Mouse (Mus musculus) liver, adult (tissue): ENCODE measurements around the gene Gm16181.

Experiments used
- GATA4 ChIP-seq: IDR thresholded peaks from 2 replicates; pipeline ENCODE4 v1.6.1; 2014; ENCODE audit warnings: mild to moderate bottlenecking, low read length; ENCODE audit not compliant: insufficient replicate concordance

Gene Gm16181

DNA sequence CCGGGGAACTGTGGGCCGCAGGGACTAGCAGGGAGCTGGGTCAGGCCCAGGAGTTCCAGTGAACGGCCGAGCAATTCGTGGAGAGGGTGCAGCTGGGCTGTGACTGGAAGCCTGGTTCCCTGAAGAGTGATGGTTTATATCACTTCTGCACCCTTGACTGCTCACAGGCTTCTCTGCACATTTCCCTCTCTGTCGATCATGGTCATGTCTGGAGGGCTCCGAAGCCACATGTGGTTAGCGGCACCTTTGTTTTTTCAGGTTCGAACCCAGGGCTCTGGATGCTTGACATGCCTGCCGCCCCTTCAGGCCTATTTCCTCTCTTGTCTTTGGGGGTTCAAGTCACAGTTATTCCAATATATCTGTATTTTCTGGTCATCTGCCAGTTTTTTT lies 15.3 kb upstream of the Gm16181 start:
- TF ChIP-seq GATA4, result no peak

DNA sequence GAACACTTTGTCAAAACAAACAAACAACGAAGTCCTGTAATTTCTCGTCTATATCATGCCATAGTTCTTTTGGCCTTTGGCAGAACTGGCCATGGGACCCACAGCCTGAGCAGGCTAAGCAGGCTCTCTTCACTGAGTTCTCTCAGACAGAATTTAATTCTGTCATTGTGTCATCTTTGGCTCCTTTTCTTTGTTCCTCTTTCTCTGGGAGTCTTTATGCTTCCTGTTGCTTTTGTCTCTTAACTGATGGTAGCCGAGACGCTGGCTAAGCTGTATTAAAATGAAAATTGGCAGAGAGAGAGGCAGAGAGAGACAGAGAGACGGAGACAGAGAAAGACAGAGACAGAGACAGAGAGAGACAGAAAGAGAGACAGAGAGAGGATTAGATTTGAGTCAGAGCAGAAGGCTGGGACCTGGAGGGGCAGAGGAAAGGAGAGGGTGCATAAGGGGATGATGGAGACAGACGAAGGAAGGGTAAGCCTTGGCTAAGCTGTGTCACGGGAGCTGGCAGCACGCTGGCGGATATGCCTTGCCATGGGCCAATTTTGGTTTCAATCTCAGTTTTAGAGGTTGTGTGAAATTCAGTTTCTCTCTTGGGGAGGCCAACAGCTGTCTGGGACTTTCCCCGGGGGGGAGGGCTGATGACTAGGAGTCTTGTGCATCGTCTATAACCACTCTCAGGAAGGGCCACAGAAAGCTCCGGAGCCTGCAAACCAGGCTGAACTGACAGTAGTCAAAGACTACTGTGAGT lies 10.7 kb upstream of the Gm16181 start:
- no peak for TF ChIP-seq GATA4

DNA sequence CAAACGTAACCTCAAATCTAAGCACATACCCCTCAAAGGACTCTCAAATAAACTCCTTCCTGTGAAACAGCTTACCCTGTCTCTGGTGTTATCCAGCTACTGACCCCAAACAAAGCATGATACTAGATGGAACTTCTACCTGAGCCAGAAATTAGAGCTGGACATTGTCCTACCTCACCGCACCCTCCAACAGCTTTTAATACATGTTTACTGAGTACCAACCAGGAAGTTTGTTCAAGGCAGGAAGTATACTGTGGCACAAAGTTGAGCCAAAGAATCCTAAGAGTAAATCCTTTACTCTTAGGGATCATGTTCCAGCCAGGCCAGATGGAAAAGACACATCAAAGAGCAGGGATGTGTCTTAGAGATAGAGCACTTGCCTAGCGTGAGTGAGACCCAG lies 10.0 kb upstream of the Gm16181 start:
- TF ChIP-seq GATA4, result no peak

DNA sequence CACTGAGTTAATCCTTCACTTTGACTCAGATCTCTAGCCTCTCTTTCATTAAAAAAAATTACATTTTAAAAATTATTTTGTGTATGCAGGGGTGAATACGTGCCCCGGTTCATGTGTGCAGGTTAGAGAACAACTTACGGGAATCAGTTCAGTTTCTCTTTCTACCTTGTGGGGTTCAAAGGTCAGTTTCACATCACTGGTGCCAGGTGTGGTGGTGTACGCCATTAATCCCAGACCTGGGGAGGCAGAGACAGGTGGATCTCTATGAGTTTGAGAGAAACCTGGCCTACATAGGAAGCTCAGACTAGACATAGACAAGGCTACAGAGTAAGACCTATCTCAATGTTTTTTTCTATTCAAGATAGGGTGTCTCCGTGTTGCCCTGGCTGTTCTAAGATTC lies 7.6 kb upstream of the Gm16181 start:
- TF ChIP-seq GATA4, result no peak

DNA sequence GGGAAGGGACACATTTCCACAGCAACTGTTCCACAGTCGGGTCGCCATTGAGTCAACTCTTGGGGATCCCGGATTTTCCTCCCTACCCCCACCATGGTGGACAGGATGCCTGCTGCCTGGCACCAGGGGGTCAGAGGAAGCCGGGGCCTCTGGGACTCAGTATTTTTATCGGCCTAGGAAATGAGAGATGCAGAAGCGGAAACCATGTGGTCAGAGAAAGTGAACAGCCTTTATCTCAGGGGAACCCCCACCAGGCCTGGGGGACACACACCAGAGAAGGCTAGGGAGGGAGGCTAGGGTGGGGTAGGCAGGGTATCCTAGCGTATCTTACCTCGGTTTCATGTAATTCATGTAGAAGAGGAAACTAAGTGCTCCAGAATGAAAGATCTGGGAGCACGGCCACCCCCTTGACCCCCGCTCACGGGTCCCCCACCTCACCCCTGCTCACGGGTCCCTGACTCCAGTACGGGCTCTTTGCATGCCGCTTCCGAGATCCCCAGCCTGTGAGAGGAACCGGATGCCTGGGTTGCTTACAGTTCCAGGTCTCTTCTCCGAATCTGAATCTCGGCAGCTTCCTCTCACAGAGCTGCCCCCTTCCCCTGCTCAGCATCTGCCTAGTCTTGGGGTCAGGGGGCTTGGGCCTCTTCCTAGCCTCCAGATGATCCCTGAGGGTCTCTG lies 2.0 kb upstream of the Gm16181 start:
- peak; percentile 83; the same call in 1 of the 2 replicates for TF ChIP-seq GATA4

DNA sequence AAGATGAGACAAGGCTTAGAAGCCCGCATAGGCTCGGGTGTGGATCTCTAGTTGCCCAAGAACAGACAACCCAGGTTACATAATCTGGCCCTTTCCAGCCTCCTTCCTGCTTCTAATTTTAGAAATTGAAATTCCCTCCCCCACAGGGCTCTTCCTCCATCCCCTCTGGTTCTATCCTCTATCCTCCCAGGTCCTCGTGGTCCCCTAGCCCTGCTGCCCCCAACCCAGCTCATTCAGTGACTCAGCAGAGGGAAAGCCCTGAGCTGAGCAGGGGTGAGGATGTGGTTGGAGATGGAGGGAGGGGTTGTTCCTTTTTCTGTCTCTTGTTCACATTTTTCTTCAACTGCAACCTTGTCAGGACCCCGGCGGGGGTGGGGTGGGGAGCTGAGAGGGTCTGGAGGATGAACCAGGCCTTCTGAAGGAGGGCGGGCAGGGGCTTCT lies 1.0 kb upstream of the Gm16181 start:
- no peak for TF ChIP-seq GATA4

DNA sequence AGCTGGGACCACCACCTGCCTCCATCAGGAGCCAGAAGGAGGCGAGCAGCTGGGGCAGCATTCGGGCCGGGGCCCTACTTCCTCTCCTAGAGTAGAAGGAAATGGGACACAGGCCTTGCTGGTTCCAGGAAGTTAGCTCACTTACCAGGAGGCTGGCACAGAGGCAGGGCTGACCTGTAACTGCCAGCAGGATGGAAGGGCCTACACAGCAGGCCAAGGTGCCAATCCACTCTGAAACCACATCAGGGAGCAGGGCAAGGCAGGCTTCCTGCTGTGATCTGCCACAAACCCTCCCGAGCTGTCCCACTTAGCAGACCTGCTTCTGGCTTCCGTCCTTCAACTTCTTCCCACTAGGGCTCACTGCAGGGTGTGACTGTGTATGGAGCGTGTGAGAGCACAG lies 1.7 kb downstream of the Gm16181 start:
- TF ChIP-seq GATA4, result no peak

DNA sequence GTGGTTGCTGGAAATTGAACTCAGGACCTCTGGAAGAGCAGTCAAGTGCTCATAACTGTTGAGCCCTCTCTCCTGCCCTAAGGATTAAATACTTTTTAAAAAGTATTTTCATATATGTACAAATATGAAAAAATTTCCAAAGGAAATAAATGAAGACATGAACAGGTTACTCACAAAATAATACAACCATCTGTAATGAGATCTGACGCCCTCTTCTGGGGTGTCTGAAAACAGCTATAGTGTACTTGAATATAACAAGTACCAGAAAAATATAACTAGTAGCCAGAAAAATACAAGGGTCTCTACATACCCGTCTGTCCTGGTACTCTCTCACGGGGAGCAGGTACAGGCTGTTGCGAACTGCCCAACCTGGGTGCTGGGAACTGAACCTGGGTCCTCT lies 4.0 kb downstream of the Gm16181 start:
- TF ChIP-seq GATA4, result no peak

DNA sequence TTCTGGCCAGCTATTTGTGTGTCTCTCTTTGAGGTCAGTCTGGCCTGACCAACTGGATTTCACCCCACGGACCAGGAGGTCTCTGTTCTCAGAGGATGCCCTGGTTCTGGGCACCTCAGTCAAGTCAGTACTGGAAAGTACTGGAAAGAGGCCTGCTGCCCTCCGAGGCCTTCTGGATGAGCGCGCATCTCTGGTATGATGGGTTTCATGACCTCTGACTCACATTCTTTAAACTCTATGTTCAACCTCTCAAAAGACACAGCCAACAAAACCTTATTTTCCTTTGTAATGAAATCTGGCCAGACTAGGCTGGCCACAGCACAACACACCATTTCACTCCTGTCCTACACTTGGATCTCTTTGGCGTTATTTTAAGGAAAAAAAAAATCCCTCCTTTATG lies 4.8 kb downstream of the Gm16181 start:
- TF ChIP-seq GATA4, result no peak

DNA sequence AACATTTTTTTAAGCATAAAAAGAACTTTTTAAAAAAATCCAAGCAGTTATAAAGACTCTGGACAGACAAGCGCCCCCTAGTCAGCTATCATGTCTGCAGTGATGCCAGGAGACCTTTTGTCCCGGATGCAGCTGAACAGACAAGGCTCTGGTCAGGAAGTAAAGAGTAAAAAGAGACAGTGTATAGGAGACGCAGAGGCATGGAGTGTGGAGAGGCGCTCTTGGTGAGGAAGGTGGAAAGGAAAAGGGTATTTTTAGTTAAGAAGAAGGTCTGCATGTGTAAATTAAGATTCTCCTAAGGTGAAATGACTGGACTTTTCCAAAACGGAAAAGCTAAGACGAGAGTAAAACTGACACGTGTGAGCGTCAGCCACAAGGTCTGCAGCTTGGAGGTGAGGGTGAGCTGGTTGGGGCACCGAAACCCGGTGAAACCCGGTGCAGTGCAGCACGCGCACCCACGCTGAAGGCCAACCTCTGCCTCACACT lies 6.0 kb downstream of the Gm16181 start:
- peak; percentile 72; the same call in 1 of the 2 replicates for TF ChIP-seq GATA4

DNA sequence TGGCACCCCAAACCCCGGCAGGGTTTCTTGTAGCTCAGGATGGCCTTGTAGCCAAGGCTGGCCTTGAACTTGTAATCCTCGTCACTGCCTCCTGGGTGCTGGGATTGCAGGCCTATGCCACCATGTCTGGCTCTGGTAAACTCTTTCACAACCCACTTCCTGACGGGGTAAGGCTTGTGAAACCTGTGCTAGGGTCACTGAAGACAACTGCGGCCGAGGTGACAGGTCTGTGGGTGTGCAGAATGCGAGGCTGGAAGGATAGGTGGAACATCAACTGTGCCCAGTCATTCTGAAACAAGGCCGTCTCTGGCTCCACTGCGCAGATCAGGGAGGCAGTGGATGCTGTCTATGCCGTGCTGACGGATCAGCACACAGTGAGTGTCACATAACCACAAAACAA lies 10.4 kb downstream of the Gm16181 start:
- no peak for TF ChIP-seq GATA4

DNA sequence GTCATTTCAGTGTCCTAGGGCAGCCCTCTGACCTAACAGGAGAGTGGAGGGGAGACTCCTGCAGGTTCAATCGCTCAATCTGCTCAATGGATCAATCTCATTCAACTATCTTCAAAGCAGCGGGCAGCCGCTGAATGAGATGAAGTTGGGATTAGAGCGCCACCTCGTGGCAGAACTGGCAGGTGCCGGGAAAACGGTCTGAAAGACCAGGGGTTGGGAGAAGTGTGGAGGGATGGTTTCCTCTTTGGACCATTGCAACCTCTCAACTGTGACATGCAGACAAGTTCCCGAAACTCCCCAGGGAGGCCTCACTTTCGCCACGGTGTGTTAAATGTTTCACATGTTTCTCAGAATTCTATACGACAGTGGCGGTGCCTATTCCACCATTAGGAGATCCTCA lies 11.4 kb downstream of the Gm16181 start:
- TF ChIP-seq GATA4, result no peak

DNA sequence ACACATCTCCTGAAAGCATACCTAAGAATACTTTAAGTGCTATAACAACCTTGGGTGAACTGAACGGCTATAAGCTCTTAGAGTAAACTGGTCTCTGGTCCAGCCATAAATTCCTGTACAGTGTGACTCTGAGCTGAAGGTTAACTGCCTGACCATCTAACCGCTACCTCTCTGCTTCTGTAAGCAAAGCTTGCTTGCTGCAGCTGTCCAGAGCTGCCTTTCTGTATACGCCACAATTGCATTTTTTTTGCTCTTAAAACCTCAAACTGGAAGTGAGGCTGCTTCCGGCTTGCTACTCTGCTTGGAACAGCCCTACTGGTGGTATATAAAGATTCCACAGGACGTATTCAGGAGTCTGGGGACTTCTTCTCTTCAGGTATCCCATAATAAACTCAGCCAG lies 12.0 kb downstream of the Gm16181 start:
- no peak for TF ChIP-seq GATA4

DNA sequence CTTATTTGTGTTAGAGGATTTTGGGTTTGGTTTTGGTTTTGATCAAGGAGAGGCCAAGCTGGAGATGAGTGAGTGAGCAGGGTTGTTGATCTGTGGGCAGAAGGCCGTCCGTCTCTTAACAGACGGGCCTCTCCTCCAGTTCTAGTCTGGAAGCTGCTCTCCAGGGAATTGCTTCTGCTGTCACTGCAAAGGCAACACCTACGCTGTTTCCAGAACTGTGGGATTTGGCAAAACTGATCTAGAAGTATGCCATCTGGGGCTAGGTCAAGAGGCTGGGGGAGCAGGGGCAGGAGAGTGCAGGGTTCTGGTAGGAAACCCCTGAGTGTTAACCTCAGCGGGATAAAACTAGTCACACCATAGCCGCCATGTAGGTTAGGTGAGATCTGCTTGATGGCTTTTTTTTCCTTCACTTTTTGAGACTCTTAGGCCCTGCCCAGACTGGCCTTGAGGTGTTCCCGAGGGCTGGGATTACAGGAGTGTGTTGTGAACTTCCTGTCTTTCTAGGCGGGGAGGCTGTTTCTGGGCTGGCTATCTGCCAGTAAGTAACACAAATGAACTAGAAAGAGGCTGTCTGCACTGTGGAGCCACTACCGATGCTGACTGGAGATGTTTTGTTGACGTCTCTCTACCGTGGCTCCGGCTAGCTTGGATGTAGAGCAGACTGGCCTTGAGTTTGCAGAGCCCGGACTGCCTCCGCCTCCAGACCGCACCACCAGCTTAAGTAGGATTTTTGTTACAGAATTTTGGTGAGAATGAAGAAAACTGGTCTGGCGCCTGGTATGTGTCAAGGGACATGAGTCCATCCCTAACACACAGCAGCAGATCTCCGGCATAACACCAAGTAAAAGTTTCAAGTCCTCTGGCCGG lies 12.7 kb downstream of the Gm16181 start, which contains the start of gene Atp6v1g2:
Atp6v1g2 (plus strand) TSS at position 547 of the 867 bp plus-strand sequence.
- no peak for TF ChIP-seq GATA4

DNA sequence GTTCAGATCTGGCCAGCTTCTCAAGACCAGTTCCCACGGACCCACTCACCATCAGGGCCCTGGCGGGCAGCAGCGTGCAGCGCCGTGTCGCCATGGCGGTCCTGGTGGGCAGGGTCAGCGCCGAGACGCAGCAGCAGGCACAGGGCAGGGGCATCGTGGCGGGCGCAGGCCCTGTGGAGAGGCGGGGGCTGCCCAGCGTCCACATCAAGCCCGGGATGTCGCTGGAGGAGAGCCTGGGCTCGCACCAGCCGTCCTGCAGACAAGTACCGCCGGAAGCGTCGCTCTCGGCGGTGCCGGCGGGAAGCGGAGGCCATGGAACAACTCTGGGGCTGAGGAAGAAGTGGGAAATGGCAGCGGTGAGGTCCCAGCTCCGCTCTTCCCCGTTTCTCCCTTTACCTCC lies 14.3 kb downstream of the Gm16181 start:
- TF ChIP-seq GATA4, result peak; percentile 13; the same call in 1 of the 2 replicates
